Mouse (Mus musculus) MEL (cell line): Measurements from ENCODE around the gene Cd5. TPM values are rescaled to one million over a fixed set of nuclear protein-coding genes. Genes with fewer than 3 reads are reported as not detected.

Source experiments
- DNase-seq: peaks from one replicate; pipeline ENCODE4 v3.0.0; 2011; ENCODE audit warnings: low read depth, low spot score
- H3K27ac ChIP-seq: 2 replicates; pipeline ENCODE4 v1.5.1; 2012; ENCODE audit warnings: low read depth, mild to moderate bottlenecking, control low read depth, low read length, moderate library complexity; ENCODE audit not compliant: control insufficient read depth
- H3K27me3 ChIP-seq, 2 experiments: fragments of 150-350 bp in 1 of 2; sonication (generic) in 1 of 2; 2 replicates each; pipeline ENCODE4 v1.6.1; 2012; ENCODE audit warnings: low read length in 2 of 2, mild to moderate bottlenecking in 2 of 2, improper control_type of control experiment in 1 of 2, moderate library complexity in 1 of 2; ENCODE audit not compliant: insufficient read depth in 2 of 2, control insufficient read depth in 1 of 2
- H3K36me3 ChIP-seq, 2 experiments: 2 replicates each; pipeline ENCODE4 v1.6.1; 2012 to 2014; ENCODE audit warnings: low read length in 2 of 2, improper control_type of control experiment in 1 of 2, inconsistent platforms in 1 of 2, mild to moderate bottlenecking in 1 of 2; ENCODE audit not compliant: insufficient read depth in 2 of 2, control insufficient read depth in 1 of 2
- H3K4me1 ChIP-seq, 2 experiments: fragments of 150-350 bp in 1 of 2; sonication (generic) in 1 of 2; 2 replicates each; pipeline ENCODE4 v1.6.1; 2012; ENCODE audit warnings: low read length in 2 of 2, improper control_type of control experiment in 1 of 2, mild to moderate bottlenecking in 1 of 2; ENCODE audit not compliant: insufficient read depth in 2 of 2, control insufficient read depth in 1 of 2
- H3K4me3 ChIP-seq, 2 experiments: fragments of 150-350 bp in 1 of 2; sonication (generic) in 1 of 2; 2 replicates each; pipeline ENCODE4 v1.5.1; 2012; ENCODE audit warnings: low read depth in 2 of 2, low read length in 2 of 2, mild to moderate bottlenecking in 2 of 2, moderate library complexity in 2 of 2, control low read depth in 1 of 2, improper control_type of control experiment in 1 of 2; ENCODE audit not compliant: control insufficient read depth in 1 of 2, insufficient read depth in 1 of 2
- H3K79me2 ChIP-seq: 2 replicates; pipeline ENCODE4 v1.6.1; 2012; ENCODE audit warnings: mild to moderate bottlenecking, low read length, moderate library complexity; ENCODE audit not compliant: control insufficient read depth, poor library complexity, insufficient read depth
- H3K9ac ChIP-seq: 2 replicates; pipeline ENCODE4 v1.6.1; 2012; ENCODE audit warnings: low read depth, mild to moderate bottlenecking, control low read depth, low read length, moderate library complexity; ENCODE audit not compliant: control insufficient read depth, poor library complexity, severe bottlenecking
- H3K9me3 ChIP-seq: fragments of 150-350 bp; sonication (generic); replicated peaks from 2 replicates; pipeline ENCODE4 v1.6.1; 2012; ENCODE audit warnings: mild to moderate bottlenecking, low read length, improper control_type of control experiment, moderate library complexity; ENCODE audit not compliant: insufficient read depth
- CHD1 ChIP-seq: IDR thresholded peaks from 2 replicates; pipeline ENCODE4 v1.6.1; 2012; ENCODE audit warnings: low read depth, mild to moderate bottlenecking, inconsistent platforms, low read length, improper control_type of control experiment
- CHD2 ChIP-seq: IDR thresholded peaks from 2 replicates; pipeline ENCODE4 v1.6.1; 2011; ENCODE audit warnings: low read length, improper control_type of control experiment
- E2F4 ChIP-seq: IDR thresholded peaks from 2 replicates; pipeline ENCODE4 v1.6.1; 2011; ENCODE audit warnings: low read depth, low read length, improper control_type of control experiment, borderline replicate concordance
- ELF1 ChIP-seq: IDR thresholded peaks from 2 replicates; pipeline ENCODE4 v1.6.1; 2014; ENCODE audit warnings: low read depth, mild to moderate bottlenecking, inconsistent platforms, low read length, improper control_type of control experiment, moderate library complexity
- ETS1 ChIP-seq: IDR thresholded peaks from 2 replicates; pipeline ENCODE4 v1.6.1; 2012; ENCODE audit warnings: low read depth, mild to moderate bottlenecking, inconsistent platforms, low read length, improper control_type of control experiment, moderate library complexity
- HCFC1 ChIP-seq: IDR thresholded peaks from 2 replicates; pipeline ENCODE4 v1.6.1; 2012; ENCODE audit warnings: low read depth, mild to moderate bottlenecking, inconsistent platforms, low read length, improper control_type of control experiment, moderate library complexity
- JUND ChIP-seq: IDR thresholded peaks from 2 replicates; pipeline ENCODE4 v1.6.1; 2011; ENCODE audit warnings: low read depth, mild to moderate bottlenecking, improper control_type of control experiment, low read length
- MAFK ChIP-seq: IDR thresholded peaks from 2 replicates; pipeline ENCODE4 v1.6.1; 2011; ENCODE audit warnings: low read depth, mild to moderate bottlenecking, low read length, improper control_type of control experiment, borderline replicate concordance
- MAX ChIP-seq: IDR thresholded peaks from 2 replicates; pipeline ENCODE4 v1.6.1; 2011; ENCODE audit warnings: low read length, improper control_type of control experiment
- MAZ ChIP-seq: IDR thresholded peaks from 2 replicates; pipeline ENCODE4 v1.6.1; 2012; ENCODE audit warnings: low read depth, mild to moderate bottlenecking, inconsistent platforms, low read length, improper control_type of control experiment
- MEF2A ChIP-seq: IDR thresholded peaks from 2 replicates; pipeline ENCODE4 v1.6.1; 2014; ENCODE audit warnings: low read depth, mild to moderate bottlenecking, inconsistent platforms, low read length, improper control_type of control experiment; ENCODE audit not compliant: poor library complexity, insufficient replicate concordance, severe bottlenecking; ENCODE audit errors: extremely low read depth
- MXI1 ChIP-seq: IDR thresholded peaks from 2 replicates; pipeline ENCODE4 v1.6.1; 2011; ENCODE audit warnings: mild to moderate bottlenecking, low read depth, low read length, improper control_type of control experiment
- MYC ChIP-seq: IDR thresholded peaks from 2 replicates; pipeline ENCODE4 v1.6.1; 2011; ENCODE audit warnings: low read depth, mild to moderate bottlenecking, low read length, improper control_type of control experiment, moderate library complexity
- NELFE ChIP-seq: IDR thresholded peaks from 2 replicates; pipeline ENCODE4 v1.6.1; 2011; ENCODE audit warnings: low read depth, low read length, improper control_type of control experiment
- POLR2A ChIP-seq, 2 experiments: IDR thresholded peaks; 2 replicates each; pipeline ENCODE4 v1.6.1; 2011 to 2012; ENCODE audit warnings: low read length in 2 of 2, mild to moderate bottlenecking in 2 of 2, control low read depth in 1 of 2, improper control_type of control experiment in 1 of 2, low read depth in 1 of 2, moderate library complexity in 1 of 2; ENCODE audit not compliant: control insufficient read depth in 1 of 2, insufficient read depth in 1 of 2, poor library complexity in 1 of 2
- POLR2AphosphoS2 ChIP-seq: IDR thresholded peaks from 2 replicates; pipeline ENCODE4 v1.6.1; 2011; ENCODE audit warnings: low read length, improper control_type of control experiment
- RAD21 ChIP-seq: IDR thresholded peaks from 2 replicates; pipeline ENCODE4 v1.6.1; 2011; ENCODE audit warnings: mild to moderate bottlenecking, low read depth, low read length, improper control_type of control experiment
- RCOR1 ChIP-seq: IDR thresholded peaks from 2 replicates; pipeline ENCODE4 v1.6.1; 2012; ENCODE audit warnings: low read depth, mild to moderate bottlenecking, inconsistent platforms, low read length, improper control_type of control experiment
- SIN3A ChIP-seq: IDR thresholded peaks from 2 replicates; pipeline ENCODE4 v1.6.1; 2012; ENCODE audit warnings: low read length, improper control_type of control experiment, inconsistent platforms
- SMC3 ChIP-seq: IDR thresholded peaks from 2 replicates; pipeline ENCODE4 v1.6.1; 2011; ENCODE audit warnings: low read depth, low read length, improper control_type of control experiment
- TAL1 ChIP-seq: IDR thresholded peaks from 2 replicates; pipeline ENCODE4 v1.6.1; 2012; ENCODE audit warnings: mild to moderate bottlenecking, inconsistent platforms, low read length, moderate library complexity, mixed read lengths
- TBP ChIP-seq: IDR thresholded peaks from 2 replicates; pipeline ENCODE4 v1.8.0; 2011; ENCODE audit warnings: low read depth, low read length, improper control_type of control experiment
- TCF12 ChIP-seq: IDR thresholded peaks from 2 replicates; pipeline ENCODE4 v1.6.1; 2014; ENCODE audit warnings: low read depth, mild to moderate bottlenecking, inconsistent platforms, low read length, improper control_type of control experiment, moderate library complexity
- USF1 ChIP-seq: IDR thresholded peaks from 2 replicates; pipeline ENCODE4 v1.6.1; 2014; ENCODE audit warnings: low read depth, mild to moderate bottlenecking, inconsistent platforms, low read length, improper control_type of control experiment, moderate library complexity
- USF2 ChIP-seq, 2 experiments: IDR thresholded peaks; 2 replicates each; pipeline ENCODE4 v1.6.1; 2011 to 2012; ENCODE audit warnings: improper control_type of control experiment in 2 of 2, low read length in 2 of 2, borderline replicate concordance in 1 of 2, inconsistent platforms in 1 of 2, low read depth in 1 of 2, mild to moderate bottlenecking in 1 of 2; ENCODE audit not compliant: insufficient read depth in 1 of 2
- ZKSCAN1 ChIP-seq: IDR thresholded peaks from 2 replicates; pipeline ENCODE4 v1.6.1; 2012; ENCODE audit warnings: low read depth, mild to moderate bottlenecking, inconsistent platforms, low read length, improper control_type of control experiment, moderate library complexity
- ZMIZ1 ChIP-seq: IDR thresholded peaks from 2 replicates; pipeline ENCODE4 v1.6.1; 2012; ENCODE audit warnings: low read depth, mild to moderate bottlenecking, inconsistent platforms, low read length, improper control_type of control experiment, moderate library complexity
- ZNF384 ChIP-seq: IDR thresholded peaks from 2 replicates; pipeline ENCODE4 v1.6.1; 2012; ENCODE audit warnings: low read depth, mild to moderate bottlenecking, inconsistent platforms, low read length, improper control_type of control experiment
- polyA plus RNA-seq, 2 experiments: library from polyadenylated mRNA; stranded (reverse) in 1 of 2; unstranded in 1 of 2; fragments of >175 nt in 1 of 2; fragments of >200 nt in 1 of 2; gene quantifications; 2 replicates each; pipeline versions ENCODE4 v1.2.1 to v1.2.4; 2012; ENCODE audit warnings: low replicate concordance in 2 of 2, low read depth in 1 of 2; ENCODE audit not compliant: insufficient read length in 2 of 2, insufficient read depth in 1 of 2, missing spikeins in 1 of 2
- total RNA-seq: library from RNA; depleted of rRNA; stranded (reverse); fragments of 300-350 nt; gene quantifications from 2 replicates; pipeline ENCODE4 v1.2.3, GENCODE M21; 2012

Cd5 gene
- total and polyA plus RNA-seq, 3 experiments = not detected

GRCm38 (mm10) chr19:10781641-10782040, 42.8 kb upstream of the Cd5 start:
- no peak for DNase-seq
- no peak overlapping the region for H3K9ac ChIP-seq
- H3K36me3 ChIP-seq = no peaks in the 10 kb centered on the region
- no peaks in the 10 kb centered on the region for H3K79me2 ChIP-seq
- no peak for TF ChIP-seq MAX
- no peak for TF ChIP-seq RAD21
- TF ChIP-seq SMC3 = no peak
- TF ChIP-seq JUND = no peak
- TF ChIP-seq CHD2 = no peak
- no peak for TF ChIP-seq TAL1
- TF ChIP-seq HCFC1 = no peak
- no peak for TF ChIP-seq TBP
- no peak for TF ChIP-seq ELF1
- no peak for TF ChIP-seq ZKSCAN1
- no peak for TF ChIP-seq USF1
- TF ChIP-seq ZMIZ1 = no peak
- no peak for TF ChIP-seq ETS1
- no peak for TF ChIP-seq MEF2A
- no peak for TF ChIP-seq ZNF384
- no peak for TF ChIP-seq SIN3A
- TF ChIP-seq NELFE = no peak
- no peak for TF ChIP-seq TCF12
- TF ChIP-seq, all 39 proteins: peak for 0
- peaks cover 3 to 20% of the 10 kb centered on the region in 2 experiments for H3K27me3 ChIP-seq
- H3K4me1 ChIP-seq = no peaks in the 10 kb centered on the region
- H3K27ac ChIP-seq = no peak overlapping the region
- H3K4me3 ChIP-seq = no peak overlapping the region
- H3K9me3 ChIP-seq = no peaks in the 10 kb centered on the region

GRCm38 (mm10) chr19:10776906-10777305, 38.1 kb upstream of the Cd5 start:
- TF ChIP-seq RAD21 (no peak), RCOR1 (no peak), MXI1 (no peak), ZMIZ1 (no peak), MAFK (no peak), TCF12 (no peak), ELF1 (no peak), MYC (no peak), USF2 (IDR thresholded peaks at IDR 0.05; ENCODE audit: borderline replicate concordance in 1 of 2, insufficient read depth in 1 of 2, low read depth in 1 of 2, low read length in 2 of 2) (no peak), SMC3 (no peak), E2F4 (no peak), MAZ (no peak), POLR2A (IDR thresholded peaks at IDR 0.05; ENCODE audit: control insufficient read depth in 1 of 2, insufficient read depth in 1 of 2, low read depth in 1 of 2, low read length in 2 of 2, poor library complexity in 1 of 2) (no peak), POLR2AphosphoS2 (no peak), CHD1 (no peak)
- Histone ChIP-seq H3K36me3 (no peaks in the 10 kb centered on the region), H3K27ac (no peak overlapping the region)

More at GRCm38 (mm10) chr19:10776906-10777305, 38.1 kb upstream of the Cd5 start:
- DNase-seq = no peak
- Histone ChIP-seq H3K79me2 (no peaks in the 10 kb centered on the region), H3K27me3 (peaks cover 0 to 13% of the 10 kb centered on the region in 2 experiments), H3K9ac (no peak overlapping the region), H3K4me1 (no peaks in the 10 kb centered on the region), H3K4me3 (no peak overlapping the region), H3K9me3 (no peaks in the 10 kb centered on the region)
